Mouse (Mus musculus) kidney, adult 2 months (tissue): ENCODE data around the gene Spx.

Source experiments
- CTCF ChIP-seq: fragments of 200-500 bp; conservative IDR thresholded peaks from 2 replicates; pipeline ENCODE4 v1.5.1; 2011; ENCODE audit warnings: low read depth, mild to moderate bottlenecking, control low read depth, low read length, moderate library complexity, mixed read lengths; ENCODE audit not compliant: insufficient read depth, insufficient read length
- POLR2A ChIP-seq: fragments of 200-500 bp; IDR thresholded peaks from one replicate; pipeline ENCODE4 v1.6.1; 2011; ENCODE audit warnings: low read depth, low read length, control low read depth

DNA sequence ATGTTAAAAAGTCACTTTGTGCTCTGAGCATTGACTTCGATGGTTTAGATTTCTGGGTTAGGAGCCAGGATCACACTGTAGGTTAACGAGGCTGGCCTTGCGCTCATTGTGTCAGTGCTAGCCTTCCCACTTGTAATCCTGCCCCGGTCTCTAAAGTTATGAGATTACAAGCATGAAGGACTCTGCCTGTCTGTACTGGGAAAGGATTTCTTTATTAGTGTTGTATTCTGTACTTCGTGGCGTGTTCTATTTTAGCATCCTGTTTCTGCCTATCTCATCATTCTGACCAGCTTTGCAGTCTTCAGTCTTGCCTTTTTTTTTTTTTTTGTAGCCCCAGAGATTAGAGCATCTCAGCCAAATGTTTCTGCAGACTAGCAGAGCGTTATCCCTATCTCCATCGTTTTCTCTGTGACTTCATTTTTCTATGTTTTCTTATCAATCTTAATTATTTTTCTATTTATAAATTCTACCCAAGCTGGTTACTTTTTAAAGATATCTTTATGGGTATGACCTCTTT is 25.4 kb upstream of the Spx start:
- no peak for TF ChIP-seq CTCF
- TF ChIP-seq POLR2A = no peak
